Mouse (Mus musculus): ENCODE results near the gene Tmem35b.

- TF ChIP-seq CTCF (IDR thresholded peaks at IDR 0.05; ENCODE audit: low read depth), result no peak
- no peak for TF ChIP-seq EP300 (IDR thresholded peaks at IDR 0.05; ENCODE audit: low read depth)
These were observed at the start of gene Tmem35b for GRCm38 (mm10) chr4:127123391-127123790.
